Mouse (Mus musculus) embryonic fibroblast, embryonic 13.5 days (primary cell): ENCODE data around the gene Lrrc42. TPM values are rescaled to one million over a fixed set of nuclear protein-coding genes. Genes with fewer than 3 reads are reported as not detected.

Experiments
- H3K27ac ChIP-seq: 2 replicates; pipeline ENCODE4 v1.5.1; 2012; ENCODE audit warnings: low read length, control low read depth, inconsistent platforms; ENCODE audit not compliant: insufficient read depth
- H3K4me1 ChIP-seq: 2 replicates; pipeline ENCODE4 v1.6.1; 2011; ENCODE audit warnings: low read length; ENCODE audit not compliant: control insufficient read depth, insufficient read depth
- H3K4me3 ChIP-seq: 2 replicates; pipeline ENCODE4 v1.5.1; 2011; ENCODE audit warnings: mild to moderate bottlenecking, control low read depth, low read length; ENCODE audit not compliant: insufficient read depth
- CTCF ChIP-seq: IDR thresholded peaks from 2 replicates; pipeline ENCODE4 v1.5.1; 2011; ENCODE audit warnings: mild to moderate bottlenecking, control low read depth, low read length, moderate library complexity, borderline replicate concordance; ENCODE audit not compliant: insufficient read depth
- POLR2A ChIP-seq: IDR thresholded peaks from 2 replicates; pipeline ENCODE4 v1.6.1; 2011; ENCODE audit warnings: low read depth, mild to moderate bottlenecking, control low read depth, low read length, moderate library complexity
- polyA plus RNA-seq: library from polyadenylated mRNA; stranded (reverse); fragments of >200 nt; gene quantifications from 2 replicates; pipeline ENCODE4 v1.2.4, GENCODE M21; 2011; ENCODE audit warnings: low read depth; ENCODE audit not compliant: missing spikeins, insufficient read length

The Lrrc42 gene
- polyA plus RNA-seq, 1 experiment, result 129 TPM

DNA sequence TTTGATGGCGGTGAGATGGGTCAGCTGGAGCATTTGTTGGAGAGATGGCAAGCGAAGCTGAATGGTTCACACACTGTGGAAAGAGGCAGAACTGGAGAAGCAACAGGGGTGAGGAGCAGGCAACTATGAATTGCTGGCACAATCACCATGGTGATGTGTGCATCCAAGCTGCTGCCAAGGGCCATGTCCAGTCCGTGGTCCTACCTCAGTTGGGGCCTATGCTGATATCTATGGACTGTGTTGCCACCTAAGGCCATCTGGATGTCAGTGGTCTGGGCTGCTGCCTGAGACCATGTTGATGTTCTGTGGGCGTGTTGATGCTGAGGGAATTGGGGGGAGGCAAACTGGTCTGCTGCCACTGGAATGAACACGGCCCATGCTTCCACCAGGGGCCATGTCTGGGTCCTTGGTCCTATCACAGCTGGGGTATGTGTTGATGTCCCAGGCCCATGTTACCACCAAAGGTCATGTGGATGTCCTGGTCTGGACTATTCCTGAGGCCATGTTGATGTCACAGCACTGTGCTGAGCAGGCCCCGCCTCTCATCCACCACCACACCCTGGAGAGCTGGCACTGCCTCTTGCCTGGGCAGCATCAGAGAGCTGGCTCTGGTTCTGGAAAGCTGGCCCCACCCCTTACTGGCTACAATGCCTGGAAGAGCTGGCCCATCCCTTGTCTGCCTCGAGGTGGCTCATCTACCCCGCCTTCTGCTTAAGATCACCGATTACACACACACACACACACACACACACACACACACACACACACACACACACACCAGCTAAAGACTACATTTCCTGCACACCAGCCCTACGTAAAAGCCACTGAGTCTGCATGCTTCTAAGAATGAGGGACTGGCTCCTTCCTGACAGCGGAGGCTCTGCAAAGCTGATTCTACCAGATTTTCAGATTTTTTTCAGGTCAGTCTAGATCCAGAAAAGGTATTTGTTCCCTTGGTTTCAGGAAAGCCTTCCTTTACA is 29.8 kb downstream of the Lrrc42 start:
- Histone ChIP-seq H3K4me3 (no peak overlapping the region), H3K4me1 (peaks cover 3% of the 10 kb centered on the region; the same call in 1 of the 2 replicates), H3K27ac (no peak overlapping the region)
- TF ChIP-seq CTCF, result no peak
- no peak for TF ChIP-seq POLR2A

DNA sequence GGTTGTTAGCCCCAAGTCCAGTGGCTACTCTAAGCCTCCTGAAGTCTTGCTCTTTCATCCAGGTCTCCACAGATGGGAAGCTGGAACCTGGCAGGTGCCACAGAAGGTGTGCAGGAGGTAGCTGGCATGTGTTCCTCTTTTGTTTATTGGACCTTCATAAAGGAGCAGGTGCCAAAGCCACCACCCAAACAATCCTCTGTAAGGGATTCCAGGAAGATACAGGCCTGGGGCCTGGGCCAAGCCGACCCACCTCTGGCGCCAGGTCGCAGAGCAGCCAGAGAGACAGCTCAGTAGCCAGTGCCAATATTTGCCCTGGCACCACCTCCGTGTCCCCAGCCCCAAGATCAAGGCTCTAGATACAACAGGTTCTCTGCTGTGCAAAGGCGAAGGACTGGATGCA is 31.8 kb downstream of the Lrrc42 start:
- Histone ChIP-seq H3K27ac (no peak overlapping the region), H3K4me3 (no peak overlapping the region), H3K4me1 (peaks cover 3% of the 10 kb centered on the region; the same call in 1 of the 2 replicates)
- TF ChIP-seq POLR2A, result no peak
- TF ChIP-seq CTCF, result no peak

DNA sequence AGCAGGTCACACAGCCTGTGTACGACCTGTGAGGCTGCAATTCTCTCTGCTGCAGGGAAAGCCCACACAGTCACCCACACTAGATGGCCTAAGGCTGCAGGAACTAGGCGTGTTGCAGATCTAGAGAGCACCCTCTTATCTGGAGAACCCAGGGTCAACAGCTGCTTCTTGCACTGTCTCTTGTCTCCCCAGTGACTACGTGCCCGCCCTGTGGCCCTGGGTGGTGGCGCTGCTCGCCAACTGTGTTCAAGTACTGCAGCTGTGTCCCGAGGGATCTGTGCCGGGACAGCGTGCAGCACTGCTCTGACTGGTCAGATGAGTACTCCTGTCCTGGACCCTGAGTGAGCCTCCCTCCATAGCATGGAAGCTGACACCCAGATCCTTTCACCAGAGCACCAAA is 35.8 kb downstream of the Lrrc42 start:
- Histone ChIP-seq H3K4me3 (no peak overlapping the region), H3K27ac (no peak overlapping the region), H3K4me1 (no peaks in the 10 kb centered on the region)
- TF ChIP-seq POLR2A (no peak), CTCF (no peak)

DNA sequence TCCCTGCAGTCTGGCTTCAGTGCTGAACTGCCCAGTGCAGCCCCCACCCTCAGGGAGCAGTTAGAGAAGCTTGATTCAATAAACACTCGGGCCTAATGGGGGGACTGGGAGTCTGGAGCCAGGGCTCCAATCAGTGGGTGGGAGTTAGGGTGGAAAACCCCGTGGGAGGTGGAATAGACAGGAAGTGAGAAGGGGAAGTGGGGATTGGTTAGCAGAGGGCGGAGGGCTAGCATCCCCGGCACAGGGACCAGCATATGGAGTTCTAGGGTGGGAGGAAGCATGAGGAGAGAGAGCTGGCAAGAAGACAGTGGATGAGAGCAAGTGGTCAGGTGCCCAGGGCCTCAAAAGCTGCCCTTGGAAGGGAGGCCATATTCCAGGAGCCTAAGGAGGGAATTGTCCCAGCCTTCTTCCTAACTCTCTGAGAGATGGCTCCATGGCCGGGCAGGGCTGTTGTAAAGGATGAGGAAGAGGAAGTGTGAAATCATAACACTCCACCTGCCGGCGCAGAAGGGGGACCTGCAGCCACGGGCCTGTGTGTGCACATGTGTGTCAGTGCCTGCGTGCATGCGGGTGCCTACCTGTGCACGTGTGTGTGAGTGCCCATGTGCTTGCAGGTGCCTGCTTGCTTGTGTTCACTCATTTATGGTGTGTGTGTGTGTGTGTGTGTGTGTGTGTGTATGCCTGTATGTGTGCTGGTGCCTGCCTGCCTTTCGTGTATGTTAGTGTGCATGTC is 39.9 kb downstream of the Lrrc42 start:
- no peak overlapping the region for H3K4me3 ChIP-seq
- no peak overlapping the region for H3K27ac ChIP-seq
- no peak for TF ChIP-seq POLR2A
- no peak for TF ChIP-seq CTCF
- no peaks in the 10 kb centered on the region for H3K4me1 ChIP-seq

DNA sequence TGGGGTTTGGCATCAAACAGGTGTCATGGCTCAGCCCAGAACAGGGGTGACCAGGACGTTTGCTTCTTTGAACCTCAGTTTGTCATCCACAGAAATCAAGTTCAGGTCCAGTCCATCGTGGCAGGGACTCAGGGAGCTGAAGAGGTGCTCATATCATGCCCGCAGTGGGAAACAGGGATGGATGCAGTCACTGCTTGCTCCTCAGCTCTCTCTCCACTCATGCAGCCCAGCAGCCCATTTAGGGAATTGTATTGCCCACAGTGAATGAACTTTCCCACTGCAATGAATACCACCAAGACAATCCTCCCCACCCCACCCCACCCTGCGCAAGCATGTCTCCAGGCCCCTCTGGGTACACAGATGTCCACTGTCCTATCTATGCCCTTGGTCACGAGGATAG is 41.4 kb downstream of the Lrrc42 start:
- Histone ChIP-seq H3K4me1 (no peaks in the 10 kb centered on the region), H3K27ac (no peak overlapping the region), H3K4me3 (no peak overlapping the region)
- TF ChIP-seq POLR2A (no peak), CTCF (no peak)

DNA sequence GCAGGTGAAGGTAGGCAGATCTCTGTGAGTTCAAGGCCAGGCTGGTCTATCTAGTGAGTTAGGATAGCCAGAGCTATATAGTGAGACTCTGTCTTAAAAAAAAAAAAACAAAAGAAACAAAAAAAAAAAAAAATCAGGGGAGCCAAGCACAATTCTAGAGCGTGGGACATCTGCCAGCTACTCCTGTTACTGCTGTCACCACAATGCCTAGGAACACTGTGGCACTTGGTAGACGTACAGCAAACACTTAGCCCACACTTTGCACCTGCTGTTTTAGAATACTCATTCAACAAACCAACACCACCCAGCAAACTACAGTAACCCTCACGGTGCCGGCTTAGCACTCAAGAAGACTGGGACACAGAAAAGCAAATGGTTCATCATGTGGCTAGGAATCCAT is 41.9 kb downstream of the Lrrc42 start:
- Histone ChIP-seq H3K27ac (no peak overlapping the region), H3K4me3 (no peak overlapping the region), H3K4me1 (no peaks in the 10 kb centered on the region)
- TF ChIP-seq CTCF (no peak), POLR2A (no peak)

DNA sequence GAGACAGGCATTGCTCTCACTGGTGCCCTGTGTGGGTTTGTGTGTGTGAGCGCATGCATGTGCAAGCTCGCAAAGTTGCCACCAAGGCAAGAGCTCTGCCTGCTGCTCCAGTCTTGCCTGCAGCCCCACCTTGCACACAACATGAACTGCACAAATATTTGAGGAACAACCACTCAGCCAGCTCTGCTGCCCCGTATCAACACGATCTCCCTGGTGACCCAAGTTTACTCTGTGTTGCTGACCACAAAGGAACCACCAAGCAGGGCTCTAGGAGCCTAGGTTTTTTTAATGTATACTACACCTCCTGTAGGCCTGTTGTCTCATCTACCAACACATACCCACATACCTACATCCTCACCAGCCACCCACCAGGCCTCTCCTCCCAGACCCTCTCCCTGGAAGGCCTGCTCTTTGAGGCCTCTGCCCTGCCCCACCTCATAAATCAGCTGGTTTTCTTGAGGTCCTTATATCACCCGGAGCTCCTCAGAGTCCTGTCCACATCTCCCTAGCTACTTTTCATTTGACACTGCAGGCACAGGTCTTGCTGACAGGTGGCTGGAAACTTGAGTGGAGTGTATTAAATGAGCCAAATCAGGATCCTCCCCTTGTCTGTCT is 42.7 kb downstream of the Lrrc42 start:
- Histone ChIP-seq H3K27ac (no peak overlapping the region), H3K4me3 (no peak overlapping the region), H3K4me1 (no peaks in the 10 kb centered on the region)
- TF ChIP-seq CTCF (no peak), POLR2A (no peak)

DNA sequence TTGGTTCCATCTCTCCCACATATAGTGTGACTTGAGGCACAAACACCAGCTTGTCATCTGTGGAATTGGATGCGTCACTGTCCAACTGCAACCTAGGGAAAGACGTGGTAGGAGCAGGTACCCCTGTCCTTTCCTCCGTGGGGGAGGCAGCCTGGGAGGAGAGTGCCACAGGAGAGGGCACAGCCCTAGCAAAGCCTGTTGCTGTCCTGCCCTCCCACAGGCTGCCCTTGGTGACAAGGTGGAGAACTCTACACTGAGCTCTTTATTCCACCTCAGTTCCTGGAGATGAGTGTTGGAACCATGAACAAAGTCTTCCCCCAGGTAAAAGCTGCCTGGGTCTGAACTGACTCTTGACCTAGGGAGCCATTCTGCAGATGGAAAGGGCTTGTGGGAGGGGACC is 44.5 kb downstream of the Lrrc42 start, which contains the start of gene Ldlrad1:
TSS of gene Ldlrad1 (plus strand) at position 301 of the 400 bp plus-strand sequence.
- no peaks in the 10 kb centered on the region for H3K4me1 ChIP-seq
- TF ChIP-seq POLR2A (no peak), CTCF (no peak)
- no peak within 1 kb of the TSS for H3K27ac ChIP-seq
- H3K4me3 ChIP-seq, result no peak within 1 kb of the TSS

DNA sequence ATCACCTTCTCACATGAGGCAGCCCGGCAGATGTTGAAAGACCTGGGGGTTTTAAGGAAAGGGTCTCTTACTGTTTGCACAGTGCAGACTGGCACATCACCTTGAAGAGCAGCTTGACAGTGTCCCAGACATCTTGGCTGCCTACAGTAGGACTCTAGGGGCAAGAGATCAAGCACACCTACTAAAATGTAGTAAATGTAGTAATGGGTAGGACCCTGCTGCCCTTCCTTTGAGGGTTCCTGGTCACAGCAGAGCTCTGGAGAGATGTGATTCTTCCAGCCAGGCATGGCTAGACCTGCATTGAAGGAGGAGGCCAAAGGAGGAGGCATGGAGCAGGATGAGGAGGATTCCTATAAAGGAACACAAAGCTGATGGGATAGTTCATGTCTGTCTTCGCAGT is 46.3 kb downstream of the Lrrc42 start:
- TF ChIP-seq CTCF, result no peak
- TF ChIP-seq POLR2A, result no peak

More for the DNA sequence above, 46.3 kb downstream of the Lrrc42 start:
- no peak overlapping the region for H3K27ac ChIP-seq
- H3K4me3 ChIP-seq, result no peak overlapping the region
- no peaks in the 10 kb centered on the region for H3K4me1 ChIP-seq
